Mouse (Mus musculus) Muller cell, postnatal 12 days (primary cell): ENCODE measurements around the gene Atp1b3.
A peak's percentile ranks its signal among the peaks of the same experiment; 100 is the strongest.
"Not testable (repeated sequence)": the region's sequence is repeated elsewhere in the genome, so short reads cannot be mapped to it uniquely, and the experiment has no call there.

ENCODE experiments used
- DNase-seq: peaks from one replicate; pipeline ENCODE4 v3.0.0-alpha.2; 2015; ENCODE audit errors: inconsistent ontology term

The Atp1b3 gene

GRCm38 (mm10) chr9:96364141-96364838 lies at the start of gene Atp1b3:
TSS of gene Atp1b3 (minus strand) at chr9:96364442.
- DNase-seq = peak; percentile 100

- peak; percentile 92 for DNase-seq
Measured at GRCm38 (mm10) chr9:96412821-96413405, 48.7 kb upstream of the Atp1b3 start.

GRCm38 (mm10) chr9:96404312-96404711 lies 40.1 kb upstream of the Atp1b3 start:
- no peak for DNase-seq

- not testable (repeated sequence) for DNase-seq
Measured at GRCm38 (mm10) chr9:96399916-96400315, 35.7 kb upstream of the Atp1b3 start.

- DNase-seq = no peak
Measured at GRCm38 (mm10) chr9:96399425-96399878, 35.2 kb upstream of the Atp1b3 start.

GRCm38 (mm10) chr9:96398614-96399013 lies 34.4 kb upstream of the Atp1b3 start:
- DNase-seq = no peak

GRCm38 (mm10) chr9:96398165-96398564 lies 33.9 kb upstream of the Atp1b3 start:
- no peak for DNase-seq

GRCm38 (mm10) chr9:96394910-96395690 lies 30.9 kb upstream of the Atp1b3 start:
- no peak for DNase-seq

- no peak for DNase-seq
Measured at GRCm38 (mm10) chr9:96393731-96394235, 29.5 kb upstream of the Atp1b3 start.

GRCm38 (mm10) chr9:96393112-96393511 lies 28.9 kb upstream of the Atp1b3 start:
- peak; percentile 22 for DNase-seq

GRCm38 (mm10) chr9:96391921-96392320 lies 27.7 kb upstream of the Atp1b3 start:
- DNase-seq = no peak

GRCm38 (mm10) chr9:96383714-96384487 lies 19.7 kb upstream of the Atp1b3 start:
- DNase-seq = no peak

- no peak for DNase-seq
Measured at GRCm38 (mm10) chr9:96382756-96383155, 18.5 kb upstream of the Atp1b3 start.

- DNase-seq = no peak
Measured at GRCm38 (mm10) chr9:96381393-96381792, 17.2 kb upstream of the Atp1b3 start.

- DNase-seq = no peak
Measured at GRCm38 (mm10) chr9:96379551-96379950, 15.3 kb upstream of the Atp1b3 start.

- no peak for DNase-seq
Measured at GRCm38 (mm10) chr9:96378747-96379146, 14.5 kb upstream of the Atp1b3 start.

GRCm38 (mm10) chr9:96377096-96377495 lies 12.9 kb upstream of the Atp1b3 start:
- no peak for DNase-seq

- DNase-seq = no peak
Measured at GRCm38 (mm10) chr9:96375819-96376218, 11.6 kb upstream of the Atp1b3 start.

- no peak for DNase-seq
Measured at GRCm38 (mm10) chr9:96371075-96371474, 6.8 kb upstream of the Atp1b3 start.

- no peak for DNase-seq
Measured at GRCm38 (mm10) chr9:96369654-96370384, 5.6 kb upstream of the Atp1b3 start.
